Mouse (Mus musculus): Measurements from ENCODE around the gene Mgst2.

Gene Mgst2

DNA sequence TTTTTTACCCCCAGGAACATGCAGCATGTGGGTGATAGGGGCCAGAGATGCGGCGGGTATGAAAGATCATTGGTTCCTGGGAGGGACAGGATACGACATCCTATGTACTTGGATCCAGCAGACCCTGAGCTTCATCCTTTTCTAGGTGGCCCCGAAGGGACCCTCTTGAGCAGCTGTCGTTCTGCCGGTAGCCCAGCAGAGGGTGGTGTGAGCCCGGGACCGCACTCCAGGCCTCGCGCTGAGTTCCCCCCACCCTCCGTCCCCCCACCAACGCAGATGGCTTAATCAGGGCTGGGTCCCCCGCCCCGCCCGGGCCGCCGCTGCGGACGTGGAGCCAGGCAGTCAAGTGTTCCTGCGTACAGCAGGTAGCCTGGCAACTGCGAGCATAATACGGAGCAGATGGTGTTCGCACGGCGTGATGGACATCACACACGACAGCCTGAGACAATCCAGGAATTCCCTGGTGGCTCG, 41.2 kb downstream of the Mgst2 start:
- peak; percentile 96 for DNase-seq (ENCODE audit: low spot score)

DNA sequence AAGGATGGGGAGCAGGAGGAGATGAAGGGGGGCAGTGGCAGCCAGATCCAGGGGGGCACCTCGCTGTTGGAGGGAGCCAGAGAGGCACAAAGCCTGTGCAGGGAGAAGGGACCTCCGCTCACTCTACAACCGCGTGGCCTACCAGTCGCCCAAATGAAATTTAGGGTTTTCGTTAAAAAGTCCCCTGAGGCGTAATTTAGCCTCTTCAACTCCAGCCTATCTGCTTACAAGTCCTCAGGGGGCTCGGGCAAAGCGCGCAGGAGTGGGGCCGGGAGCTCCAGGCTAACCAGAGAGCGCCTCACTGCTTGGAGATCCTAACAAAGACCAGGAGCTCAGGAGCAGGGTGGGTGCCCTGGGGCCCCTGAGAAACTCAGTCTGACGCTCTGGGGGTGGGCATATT, 41.8 kb downstream of the Mgst2 start:
- peak; percentile 71 for DNase-seq (ENCODE audit: low spot score)

DNA sequence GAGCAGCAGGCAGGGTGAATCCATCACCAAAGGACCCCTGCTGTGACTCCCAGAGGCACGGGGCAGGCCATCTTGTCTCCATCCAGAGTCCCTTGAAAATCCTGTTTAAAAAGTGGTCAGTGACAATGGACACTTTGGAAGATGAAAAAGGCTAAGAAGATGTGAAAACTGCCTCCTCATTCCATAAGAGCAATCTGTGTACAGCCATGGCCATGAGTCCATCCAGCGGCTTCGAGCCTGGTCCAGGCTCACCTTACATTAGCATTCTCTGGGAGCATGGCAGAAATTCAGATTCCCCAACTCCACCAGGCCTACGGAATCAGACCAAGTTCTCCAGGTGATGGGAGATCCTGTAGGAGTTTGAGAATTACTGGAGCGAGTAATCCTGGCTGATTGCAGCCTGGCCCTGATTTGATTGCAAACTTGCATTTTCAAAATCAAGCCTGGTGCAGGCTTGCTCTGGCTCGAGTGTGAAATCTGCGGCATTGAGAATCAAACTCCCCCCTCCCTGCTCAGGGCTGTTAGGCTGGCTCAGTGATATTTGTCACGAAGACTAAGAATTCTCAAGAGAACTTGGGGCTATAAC, 42.6 kb downstream of the Mgst2 start:
- DNase-seq (ENCODE audit: low spot score) = peak; percentile 19

DNA sequence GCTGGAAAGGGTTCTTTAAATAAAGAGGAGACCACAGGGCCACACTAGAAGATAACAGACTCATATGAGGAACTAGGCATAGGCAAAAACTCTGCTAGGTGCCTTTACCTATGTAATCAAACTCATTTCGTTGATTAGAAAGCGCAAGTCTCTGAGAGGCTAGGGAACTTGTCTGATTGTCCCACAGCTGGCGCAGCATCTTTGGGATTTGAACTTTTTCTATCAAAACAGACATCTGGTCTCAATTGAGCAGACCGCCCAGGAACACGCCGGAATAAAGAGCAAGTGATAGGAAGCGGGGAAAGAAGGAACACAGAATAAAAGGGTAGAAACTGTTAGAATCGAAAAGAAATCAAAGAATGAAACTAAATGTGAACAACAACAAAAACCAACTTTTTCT, 43.3 kb downstream of the Mgst2 start:
- DNase-seq (ENCODE audit: low spot score) = no peak

- DNase-seq (ENCODE audit: low spot score) = peak; percentile 30
Measured at GRCm38 (mm10) chr3:51705220-51705619, 45.1 kb downstream of the Mgst2 start.

- DNase-seq (ENCODE audit: low spot score) = no peak
Measured at GRCm38 (mm10) chr3:51708375-51708745, 48.2 kb downstream of the Mgst2 start.

DNA sequence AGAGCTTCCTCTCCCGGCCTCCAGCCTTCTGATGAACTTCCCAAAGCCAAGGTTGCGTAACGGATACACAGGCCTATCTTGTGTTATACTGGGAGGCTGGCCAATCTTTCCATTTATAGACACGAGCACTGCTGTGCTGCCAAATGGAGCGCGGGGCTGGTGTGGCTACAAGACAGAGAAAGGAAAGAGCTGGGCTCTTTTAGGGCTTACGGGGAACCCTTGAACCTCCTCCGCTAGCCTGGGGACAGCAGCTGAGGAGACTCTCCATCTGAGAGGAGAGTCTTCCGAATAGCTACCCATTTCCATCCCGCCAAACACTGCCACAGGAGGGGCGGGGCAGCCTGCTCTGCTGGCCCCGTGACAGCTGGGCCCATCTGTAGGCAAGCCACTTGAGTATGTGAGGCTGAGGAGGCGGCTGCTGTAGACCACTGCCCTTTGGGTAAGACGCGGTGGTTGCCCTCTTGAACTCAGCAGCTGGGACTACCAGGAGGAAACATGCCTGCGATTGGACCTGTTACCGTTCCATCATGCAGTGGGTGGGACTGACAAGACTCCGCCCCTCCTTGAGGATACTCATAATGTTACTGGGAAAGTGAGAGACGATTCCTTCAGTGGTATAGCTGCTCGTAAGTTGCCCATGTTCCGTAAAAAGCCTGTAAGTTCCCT, 48.7 kb downstream of the Mgst2 start:
- no peak for DNase-seq (ENCODE audit: low spot score)

DNA sequence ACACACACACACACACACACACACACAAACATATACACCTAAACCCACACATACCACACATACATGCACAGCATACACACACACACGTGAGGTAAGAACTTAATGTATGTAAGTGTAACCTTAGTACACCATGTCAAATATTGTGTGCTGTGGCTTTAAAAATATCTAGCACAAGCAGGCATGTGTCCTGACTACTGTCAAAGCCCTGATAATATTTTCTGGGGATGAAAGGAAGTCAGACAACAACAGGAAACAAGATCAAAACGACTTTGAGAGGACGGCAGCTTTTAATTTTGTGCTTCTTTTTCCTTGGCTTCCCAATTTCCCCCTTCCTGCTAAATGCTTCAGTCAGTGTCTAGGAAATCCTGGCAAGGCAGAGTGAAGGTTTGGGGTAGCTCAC, 52.2 kb downstream of the Mgst2 start:
- DNase-seq (ENCODE audit: low spot score) = no peak

- DNase-seq (ENCODE audit: low spot score) = no peak
Measured at GRCm38 (mm10) chr3:51713233-51713632, 53.1 kb downstream of the Mgst2 start.

DNA sequence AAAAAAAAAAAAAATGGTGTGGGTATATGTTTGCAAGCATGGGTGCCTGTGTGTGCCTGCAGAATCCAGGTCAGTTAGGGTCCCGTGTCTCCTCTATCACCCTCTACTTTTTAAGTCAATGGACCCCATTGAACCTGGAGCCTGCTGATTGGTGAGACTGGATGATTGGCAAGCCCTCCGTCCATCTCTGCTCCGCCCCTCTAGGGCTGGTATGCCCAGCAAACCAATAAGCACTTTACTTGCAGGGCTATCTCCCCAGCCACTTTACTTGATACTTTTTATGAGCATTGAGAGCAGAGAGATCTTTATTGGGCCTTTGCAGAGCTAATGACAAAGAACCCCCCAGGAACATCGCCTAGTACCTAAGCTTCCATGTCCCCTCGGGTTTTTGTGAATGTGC, 54.3 kb downstream of the Mgst2 start:
- no peak for DNase-seq (ENCODE audit: low spot score)

- no peak for DNase-seq (ENCODE audit: low spot score)
Measured at GRCm38 (mm10) chr3:51717455-51717854, 57.3 kb downstream of the Mgst2 start.

- no peak for DNase-seq (ENCODE audit: low spot score)
Measured at GRCm38 (mm10) chr3:51717909-51718308, 57.7 kb downstream of the Mgst2 start.

DNA sequence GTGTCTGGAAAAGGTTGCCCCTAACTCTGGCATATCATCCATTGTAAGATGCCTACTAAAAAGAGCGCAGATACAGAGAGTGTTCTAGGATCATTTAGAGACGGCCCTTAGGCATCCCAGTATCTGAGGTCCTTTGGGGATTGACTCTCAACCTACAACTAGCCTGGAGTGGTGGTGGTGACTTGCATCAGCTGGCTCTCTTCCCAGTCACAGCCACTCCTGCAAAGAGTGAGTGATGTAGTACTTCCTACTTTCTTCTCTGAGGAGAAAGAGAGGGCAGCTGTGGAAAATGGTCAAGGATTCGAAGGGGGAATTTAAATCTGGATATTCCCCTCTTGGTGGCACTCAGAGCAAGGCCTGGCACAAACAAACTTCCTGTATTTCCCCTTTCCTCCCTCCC, 59.2 kb downstream of the Mgst2 start:
- DNase-seq (ENCODE audit: low spot score) = no peak

DNA sequence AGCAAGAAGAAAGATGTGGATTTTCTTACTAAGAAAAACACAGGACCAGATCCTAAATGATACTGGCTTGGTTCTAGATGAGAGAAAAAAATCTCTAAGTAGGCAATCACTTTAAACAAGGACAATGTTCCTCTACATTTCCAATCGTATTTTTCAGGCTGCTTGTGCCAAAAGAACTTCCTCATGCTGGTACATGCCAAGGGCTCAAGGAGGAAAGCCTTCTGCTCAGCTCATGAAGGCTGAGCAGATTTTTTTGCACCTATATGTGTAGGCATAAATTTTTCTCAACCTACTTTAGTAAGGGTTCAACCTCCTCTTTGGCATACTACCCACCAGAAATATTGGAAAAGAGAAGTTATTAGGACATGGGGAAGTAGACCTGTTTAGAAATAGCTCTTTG, 59.8 kb downstream of the Mgst2 start:
- DNase-seq (ENCODE audit: low spot score) = no peak

GRCm38 (mm10) chr3:51726257-51726656, 66.1 kb downstream of the Mgst2 start:
- DNase-seq (ENCODE audit: low spot score) = no peak

DNA sequence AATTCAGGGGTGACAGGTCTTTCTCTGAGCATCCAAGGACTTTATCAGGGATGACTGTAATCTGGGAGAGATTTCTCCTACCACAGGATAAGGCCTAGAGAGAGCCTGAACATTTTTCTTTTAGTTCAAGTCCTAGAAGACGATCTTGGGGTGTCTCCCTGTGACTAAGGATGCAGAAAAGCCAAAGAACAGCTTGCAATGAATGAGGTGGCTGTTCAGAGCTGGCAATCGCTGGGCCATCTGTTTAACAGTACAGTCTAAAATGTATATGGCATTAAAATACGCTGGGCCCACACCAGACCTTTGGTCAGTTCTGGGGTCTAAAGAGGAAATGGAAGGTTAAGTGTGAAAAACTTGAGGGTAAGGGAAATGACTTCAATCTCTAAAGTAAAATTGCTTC, 67.3 kb downstream of the Mgst2 start:
- DNase-seq (ENCODE audit: low spot score) = no peak

DNA sequence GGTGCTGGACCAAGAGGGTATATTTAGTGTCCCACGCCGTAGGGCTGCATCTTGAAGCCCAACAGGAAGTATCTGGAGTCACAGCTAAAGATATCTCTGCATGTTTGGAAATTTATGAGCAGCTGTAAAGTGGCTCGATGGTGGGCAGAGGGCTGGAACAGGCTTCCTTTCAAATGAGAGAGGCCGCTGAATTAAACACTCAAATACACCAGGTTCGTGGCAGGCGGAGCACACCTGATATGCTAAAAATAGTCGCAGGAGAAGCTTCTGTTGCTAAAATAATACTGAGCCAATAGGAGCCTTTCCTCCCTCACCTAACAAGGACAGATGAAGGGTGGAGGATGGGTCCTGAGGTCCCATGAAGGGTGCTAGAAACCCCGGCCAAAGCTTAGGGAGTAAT, 67.8 kb downstream of the Mgst2 start:
- DNase-seq (ENCODE audit: low spot score) = no peak

GRCm38 (mm10) chr3:51728456-51728855, 68.3 kb downstream of the Mgst2 start:
- DNase-seq (ENCODE audit: low spot score) = no peak

- no peak for DNase-seq (ENCODE audit: low spot score)
Measured at GRCm38 (mm10) chr3:51729109-51729918, 69.2 kb downstream of the Mgst2 start.

DNA sequence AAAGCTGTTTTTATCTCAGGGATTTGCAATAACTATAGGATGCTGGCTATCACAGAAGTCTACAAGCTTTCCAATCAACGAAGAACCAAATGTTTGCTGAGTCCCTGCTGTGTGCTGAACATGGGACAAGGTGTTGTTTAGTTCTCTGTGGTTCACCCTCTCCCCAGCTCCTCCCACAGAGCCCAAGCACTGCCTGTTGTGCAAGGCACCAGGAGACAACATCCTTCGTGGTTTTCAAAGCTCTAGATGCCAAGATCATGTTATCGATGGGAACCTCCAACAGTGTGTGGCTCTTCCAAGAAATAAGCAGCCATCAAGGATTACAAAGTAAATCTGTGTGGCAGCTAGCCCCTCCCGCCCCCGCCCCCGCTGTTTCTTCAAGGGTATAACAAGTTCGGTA, 70.5 kb downstream of the Mgst2 start:
- no peak for DNase-seq (ENCODE audit: low spot score)

DNA sequence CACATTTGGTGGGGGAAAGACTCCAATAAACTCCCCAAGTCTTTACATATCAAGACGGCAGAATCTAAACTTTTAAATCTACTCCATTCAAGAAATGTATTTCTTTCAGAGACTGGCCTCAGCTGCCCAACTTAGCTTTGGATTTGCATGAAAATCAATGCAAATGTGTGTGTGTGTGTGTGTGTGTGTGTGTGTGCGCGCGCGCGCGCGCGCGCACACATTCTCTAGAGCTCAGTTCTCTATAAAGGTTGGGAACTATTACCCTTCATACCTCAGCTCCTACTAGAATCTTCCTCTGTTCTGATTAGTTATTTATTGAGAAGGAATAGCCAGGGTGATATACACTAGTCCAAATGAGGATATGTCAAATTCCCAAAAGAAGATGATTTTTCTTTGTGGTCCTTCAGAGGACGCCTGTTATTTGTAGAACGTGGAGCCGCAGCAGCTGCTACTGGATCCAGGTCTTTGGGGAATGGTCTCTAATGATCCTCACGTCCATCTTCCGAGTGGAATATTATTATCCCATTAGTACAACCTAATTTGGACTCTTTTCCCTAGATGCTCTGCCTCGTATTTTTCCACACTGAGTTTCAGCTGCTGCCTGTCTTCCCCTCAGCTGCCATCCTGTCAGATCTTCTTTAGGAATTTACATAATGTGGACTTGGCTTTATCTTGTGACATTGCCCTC, 71.9 kb downstream of the Mgst2 start:
- no peak for DNase-seq (ENCODE audit: low spot score)

Data from retina, embryonic 14.5 days (tissue).